Mouse (Mus musculus) gastrocnemius, adult 8-10 months (tissue): ENCODE measurements around the gene Tbc1d10a. TPM values are rescaled to one million over a fixed set of nuclear protein-coding genes. Genes with fewer than 3 reads are reported as not detected.
A peak's percentile ranks its signal among the peaks of the same experiment; 100 is the strongest.

Source experiments
- DNase-seq, 2 experiments: peaks; one replicate each; pipeline ENCODE4 v3.0.0; 2022; ENCODE audit warnings: low spot score in 2 of 2
- total RNA-seq, 4 experiments: library from RNA; stranded (reverse); gene quantifications; 2 replicates each; pipeline ENCODE4 v1.2.4; 2022

Gene Tbc1d10a
- total RNA-seq, 4 experiments from 2014 or later, result 2.7 to 4.5 (median 3.7) TPM

GRCm38 (mm10) chr11:4236546-4237067 lies 50.0 kb downstream of the Tbc1d10a start:
- no peak for DNase-seq

GRCm38 (mm10) chr11:4237389-4237912 lies 50.9 kb downstream of the Tbc1d10a start:
- DNase-seq, result no peak

DNA sequence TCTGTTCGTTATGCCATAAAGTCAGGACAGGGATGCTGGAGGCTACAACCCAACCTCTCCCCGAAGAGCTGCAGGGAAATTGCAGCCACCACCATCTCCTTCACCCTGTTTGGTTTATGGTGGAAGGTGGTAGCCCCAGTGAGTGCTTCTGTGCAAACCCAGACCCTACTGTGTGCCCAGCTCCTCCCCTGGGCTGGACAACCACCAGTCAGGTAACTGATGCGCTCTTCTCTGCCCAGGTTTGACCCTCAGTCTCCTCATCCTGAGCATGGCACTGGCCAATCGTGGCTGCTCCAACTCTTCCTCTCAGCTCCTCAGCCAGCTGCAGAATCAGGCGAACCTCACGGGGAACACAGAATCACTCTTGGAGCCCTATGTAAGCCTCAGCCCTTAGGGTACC lies 51.6 kb downstream of the Tbc1d10a start:
- DNase-seq, result no peak

GRCm38 (mm10) chr11:4239691-4240090 lies 53.1 kb downstream of the Tbc1d10a start:
- no peak for DNase-seq

DNA sequence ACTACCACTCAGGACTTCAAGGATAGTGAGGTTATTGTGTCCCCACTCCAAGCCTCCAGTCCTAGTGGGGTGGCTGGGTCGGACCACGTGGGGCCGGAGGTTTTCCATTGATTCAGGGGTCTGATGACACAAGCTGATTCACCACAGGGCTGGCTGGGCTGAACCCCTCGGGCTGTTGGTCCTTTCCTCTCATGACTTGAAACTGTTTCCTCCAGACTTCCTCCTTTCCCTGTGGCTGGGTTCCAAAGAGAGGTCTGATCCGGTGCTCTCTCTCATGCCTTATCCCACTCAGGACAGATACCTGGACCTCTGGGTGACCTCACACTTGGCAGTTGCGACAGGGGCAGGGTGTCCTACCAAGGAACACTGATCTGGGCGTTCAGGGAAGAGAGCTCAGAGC lies 53.6 kb downstream of the Tbc1d10a start:
- no peak for DNase-seq

GRCm38 (mm10) chr11:4241180-4241579 lies 54.6 kb downstream of the Tbc1d10a start:
- DNase-seq, result no peak

DNA sequence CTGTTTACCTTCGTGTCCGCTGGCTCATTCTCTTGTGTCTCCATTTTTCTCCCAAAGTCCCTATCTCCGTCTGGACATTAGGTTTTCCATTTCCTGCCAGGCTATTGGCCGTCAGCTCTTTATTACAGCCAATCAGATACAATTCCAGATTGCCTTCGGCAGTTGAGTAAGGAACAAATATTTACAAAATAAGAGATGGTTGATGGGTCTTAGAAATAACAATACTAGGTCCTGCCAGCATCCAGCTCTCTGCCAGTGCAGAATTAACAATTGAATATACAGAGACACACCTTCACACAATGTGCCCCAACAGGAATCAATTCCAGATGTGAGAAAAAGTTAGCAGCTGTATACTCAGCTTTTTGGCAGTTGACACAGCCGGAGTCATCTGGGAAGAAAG lies 59.5 kb downstream of the Tbc1d10a start:
- DNase-seq, result no peak

GRCm38 (mm10) chr11:4246623-4247022 lies 60.0 kb downstream of the Tbc1d10a start:
- no peak for DNase-seq

- DNase-seq, result no peak
Observed at GRCm38 (mm10) chr11:4247201-4247959, 60.8 kb downstream of the Tbc1d10a start.

GRCm38 (mm10) chr11:4249151-4249550 lies 62.6 kb downstream of the Tbc1d10a start:
- DNase-seq, result no peak

DNA sequence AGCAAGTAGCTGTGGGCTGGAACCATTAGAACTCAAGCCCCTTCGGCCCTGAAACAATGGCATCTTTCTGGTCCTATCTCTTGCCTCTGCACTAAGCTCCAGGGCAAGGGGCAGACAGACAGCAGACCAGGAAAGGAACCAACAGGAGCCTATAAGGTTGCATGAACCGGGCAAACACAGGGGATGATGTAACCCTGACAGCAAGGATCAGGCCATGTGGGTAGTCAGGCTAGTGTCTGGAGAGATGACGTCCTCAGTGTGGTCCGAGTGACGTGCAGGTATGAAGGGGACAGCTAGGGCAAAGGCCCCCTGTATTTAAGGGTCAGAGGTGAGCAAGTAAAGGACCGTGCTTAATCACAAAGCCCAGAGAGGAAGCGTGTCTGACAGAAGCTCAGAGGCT lies 63.7 kb downstream of the Tbc1d10a start:
- DNase-seq, result no peak

DNA sequence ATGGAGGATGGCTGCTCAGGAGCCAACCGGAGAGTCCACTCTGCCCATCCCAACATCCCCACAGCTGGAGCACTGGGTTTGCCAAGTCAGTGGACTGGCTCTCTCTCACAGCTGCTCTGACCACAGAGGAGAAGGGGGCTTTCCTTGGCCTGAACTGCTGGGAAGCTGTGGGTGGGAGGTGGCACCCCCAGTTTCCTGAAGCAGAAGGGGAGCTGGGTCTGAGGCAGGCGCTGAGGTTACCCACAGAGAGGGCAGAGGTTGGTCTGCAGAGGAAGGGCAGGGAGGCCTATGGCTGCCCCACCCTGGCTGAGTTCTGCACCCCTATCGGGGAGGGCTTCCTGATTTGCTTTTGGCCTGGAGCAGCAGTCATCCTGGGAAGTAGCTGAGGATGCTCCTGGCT lies 64.8 kb downstream of the Tbc1d10a start:
- no peak for DNase-seq

GRCm38 (mm10) chr11:4252886-4253285 lies 66.3 kb downstream of the Tbc1d10a start:
- DNase-seq, result no peak

DNA sequence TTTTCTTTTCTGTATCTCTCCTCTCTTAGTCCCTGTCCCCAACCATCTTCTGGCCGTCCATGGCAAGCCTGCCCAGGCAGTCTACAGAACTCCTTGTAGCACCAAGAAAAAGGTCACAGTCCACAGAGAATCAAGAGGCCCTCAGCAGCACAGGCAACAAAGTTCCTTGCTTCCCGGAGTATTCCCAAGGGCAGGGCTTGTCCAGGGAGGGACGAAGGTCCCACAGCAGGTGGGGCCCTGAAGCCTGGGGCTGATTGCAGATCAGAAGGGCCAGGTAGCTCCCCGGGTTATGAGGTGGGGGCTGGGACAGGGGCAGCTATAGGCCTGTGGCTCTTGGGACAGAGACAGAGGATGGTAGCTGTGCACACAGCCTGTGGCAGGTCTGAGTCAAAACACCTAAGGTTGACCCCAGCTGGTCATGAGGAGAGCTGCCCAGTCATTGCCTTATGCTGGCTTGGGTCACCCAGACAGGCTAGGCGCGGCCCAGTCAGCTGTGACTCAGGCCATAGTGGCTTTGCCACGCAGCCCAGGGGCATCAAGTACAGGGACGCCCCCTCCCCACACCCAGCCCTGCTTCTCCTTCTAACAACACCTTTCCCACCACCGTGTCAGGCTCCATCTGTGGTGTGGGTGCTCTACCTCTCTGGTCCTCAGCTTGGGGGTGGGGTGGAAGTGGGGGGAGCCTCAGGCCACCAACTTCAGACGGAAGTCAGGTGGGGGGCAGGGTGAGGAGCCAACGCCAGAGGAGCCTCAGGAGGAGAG lies 70.4 kb downstream of the Tbc1d10a start, which contains the start of gene Lif:
Gene Lif (plus strand): TSS at position 712 of the 762 bp plus-strand sequence.
- DNase-seq, result no peak

DNA sequence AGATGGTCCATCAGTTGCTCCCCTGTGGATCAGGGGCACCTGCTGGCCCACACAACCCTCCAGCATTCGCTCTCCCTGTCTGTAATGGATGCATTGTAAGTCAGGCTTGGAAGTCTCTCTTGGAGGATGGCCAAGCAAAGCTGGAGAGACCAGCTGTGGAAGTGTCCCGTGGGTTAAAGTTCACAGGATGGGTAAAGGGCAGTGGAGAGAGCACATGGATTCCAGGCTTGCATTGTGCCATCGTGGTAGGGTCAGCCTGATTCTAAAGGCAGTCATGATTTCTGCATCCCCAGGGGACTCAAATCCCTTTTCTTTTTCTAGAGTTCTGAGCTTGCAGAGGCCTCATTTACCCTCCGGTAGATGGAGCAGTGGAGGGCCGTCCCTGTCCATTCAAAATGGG lies 71.2 kb downstream of the Tbc1d10a start:
- no peak for DNase-seq

GRCm38 (mm10) chr11:4258657-4259082 lies 72.1 kb downstream of the Tbc1d10a start:
- peak; percentile 74 to 78 for DNase-seq

- no peak for DNase-seq
Observed at GRCm38 (mm10) chr11:4260463-4261187, 74.0 kb downstream of the Tbc1d10a start.

- no peak for DNase-seq
Observed at GRCm38 (mm10) chr11:4261188-4261494, 74.6 kb downstream of the Tbc1d10a start.

GRCm38 (mm10) chr11:4261969-4262368 lies 75.4 kb downstream of the Tbc1d10a start:
- DNase-seq, result no peak

- no peak for DNase-seq
Observed at GRCm38 (mm10) chr11:4262847-4263246, 76.3 kb downstream of the Tbc1d10a start.

DNA sequence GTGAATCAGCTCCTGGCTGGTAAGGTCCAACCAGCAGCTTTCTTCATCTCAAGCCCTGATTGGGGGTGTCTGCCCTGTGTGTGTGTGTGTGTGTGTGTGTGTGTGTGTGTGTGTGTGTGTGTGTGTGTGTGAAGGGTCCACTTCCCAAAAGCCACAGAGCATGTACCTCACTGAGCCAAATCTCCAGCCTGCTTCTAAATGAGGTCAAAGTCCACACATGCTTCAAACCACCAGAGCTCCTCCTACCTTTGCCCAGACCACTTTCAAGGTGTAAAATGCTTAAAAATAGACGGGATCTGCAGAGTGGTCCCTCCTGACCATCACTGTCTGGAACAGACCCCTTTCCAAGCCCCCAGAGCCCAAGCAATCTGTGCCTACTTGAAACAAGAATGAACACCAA lies 76.7 kb downstream of the Tbc1d10a start:
- no peak for DNase-seq

GRCm38 (mm10) chr11:4264066-4264465 lies 77.5 kb downstream of the Tbc1d10a start:
- peak; percentile 56 to 62 for DNase-seq
